Mouse (Mus musculus): Measurements from ENCODE around the gene Avpi1. TPM values are rescaled to one million over a fixed set of nuclear protein-coding genes. Genes with fewer than 3 reads are reported as not detected.

Avpi1 gene
- polyA plus RNA-seq (2015; fragmentation: Nextera tagmentation; extraction: Ambion mirVana), result 7.2 and 8.1 TPM in 2 replicates

DNA sequence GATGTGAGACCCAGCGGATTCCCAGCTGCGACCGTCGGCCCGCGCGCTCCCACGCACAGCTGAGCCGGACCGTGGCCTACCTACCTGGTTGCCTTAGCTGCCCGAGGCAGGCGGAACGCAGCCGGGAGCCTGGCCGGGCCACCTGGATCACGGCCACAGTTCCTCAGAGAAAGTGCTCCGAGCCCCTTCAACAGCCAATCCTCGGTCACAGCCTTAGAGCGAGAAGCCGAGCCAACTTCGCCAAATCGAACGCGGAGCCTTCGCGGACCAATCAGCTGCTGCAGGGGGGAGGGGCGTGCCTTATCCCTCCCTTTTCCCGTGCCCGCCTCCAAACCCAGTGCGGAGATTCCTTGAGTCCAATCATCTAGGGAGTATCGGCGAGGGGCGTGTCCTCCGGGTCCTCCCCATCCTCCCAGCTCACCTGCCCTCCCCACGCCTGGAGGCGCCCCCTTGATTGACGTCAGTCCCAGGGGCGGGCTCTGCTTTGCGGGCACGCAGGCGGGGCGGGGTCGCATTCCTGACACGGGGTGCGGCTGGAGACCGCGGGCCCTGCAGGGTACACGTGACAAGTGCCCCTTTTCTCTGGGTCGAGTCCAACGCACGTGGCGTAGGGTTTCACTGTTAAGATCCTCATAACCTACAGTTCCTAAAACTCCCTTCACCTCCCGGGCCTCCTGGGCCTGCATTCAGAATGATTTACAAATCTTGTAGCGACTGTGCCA, at the start of gene Avpi1:
Avpi1 (minus strand) TSS at position 273 of the 722 bp plus-strand sequence.
- no peaks in the 10 kb centered on the region for H3K9me3 ChIP-seq
- ATAC-seq (replicated peaks), result peak; percentile 97
- peak within 1 kb of the TSS; percentile 99 for H3K4me2 ChIP-seq (replicated peaks)
- under 1% methylated on average over 54 of the region's 54 CpGs for WGBS
- peaks cover 17% of the 10 kb centered on the region for H3K4me1 ChIP-seq
- H3K27me3 ChIP-seq, result no peaks in the 10 kb centered on the region
- peak within 1 kb of the TSS; percentile 58 for H3K9ac ChIP-seq (replicated peaks)
- H3K27ac ChIP-seq (replicated peaks), result peak within 1 kb of the TSS; percentile 58
- H3K4me3 ChIP-seq, result peak within 1 kb of the TSS; percentile 78
- no peaks in the 10 kb centered on the region for H3K36me3 ChIP-seq

DNA sequence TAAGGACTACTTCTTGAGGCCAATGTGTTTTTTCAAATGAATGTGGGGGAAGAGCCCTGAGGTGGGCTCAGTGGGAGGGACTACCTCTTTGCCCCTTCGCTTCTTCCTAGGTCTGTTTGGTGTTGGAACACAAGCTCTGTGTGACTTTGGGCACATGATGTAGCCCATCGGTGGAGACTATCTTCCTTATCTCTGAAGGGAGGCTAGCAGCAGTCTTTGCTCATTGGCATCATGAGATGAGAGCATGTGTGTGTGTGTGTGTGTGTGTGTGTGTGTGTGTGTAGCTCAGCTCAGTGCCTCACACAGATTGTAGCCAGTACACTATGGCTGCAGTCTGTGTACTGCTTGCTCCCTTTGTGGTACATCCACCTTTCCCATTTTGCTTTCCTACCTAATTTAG, 48.6 kb upstream of the Avpi1 start:
- H3K4me3 ChIP-seq, result no peak overlapping the region
- H3K9me3 ChIP-seq, result no peaks in the 10 kb centered on the region
- no peak overlapping the region for H3K4me2 ChIP-seq (replicated peaks)
- H3K9ac ChIP-seq (replicated peaks), result no peak overlapping the region
- ATAC-seq (replicated peaks), result no peak
- no peaks in the 10 kb centered on the region for H3K27me3 ChIP-seq
- H3K27ac ChIP-seq (replicated peaks), result no peak overlapping the region
- 90% methylated on average over 2 of the region's 2 CpGs for whole genome bisulfite sequencing
- H3K4me1 ChIP-seq, result no peaks in the 10 kb centered on the region
- peaks cover 7% of the 10 kb centered on the region; the same call in 1 of the 2 replicates for H3K36me3 ChIP-seq

DNA sequence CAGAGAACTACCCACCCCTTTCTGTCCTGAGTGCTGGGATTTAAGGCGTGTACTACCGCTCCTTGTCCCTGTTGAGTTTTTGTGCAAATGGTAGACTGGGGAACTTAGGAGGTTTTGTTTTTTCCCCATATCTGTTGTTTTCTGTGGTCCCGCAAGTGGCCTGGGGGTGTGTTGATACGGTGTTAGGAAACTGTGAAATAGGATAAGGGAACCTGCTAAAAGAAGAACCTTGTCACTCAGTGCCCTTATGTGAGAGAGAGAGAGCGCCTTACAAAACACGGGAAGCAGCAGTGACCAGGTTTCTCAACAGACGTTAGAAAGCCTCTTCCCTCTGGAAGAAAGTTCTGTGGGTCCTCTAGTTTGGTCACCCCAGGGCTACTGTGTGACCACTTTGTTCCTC, 48.0 kb upstream of the Avpi1 start:
- Histone ChIP-seq H3K27ac (replicated peaks) (no peak overlapping the region), H3K4me3 (no peak overlapping the region), H3K9me3 (no peaks in the 10 kb centered on the region), H3K4me2 (replicated peaks) (no peak overlapping the region), H3K36me3 (peaks cover 7% of the 10 kb centered on the region; the same call in 1 of the 2 replicates), H3K9ac (replicated peaks) (no peak overlapping the region), H3K4me1 (peaks cover 4% of the 10 kb centered on the region), H3K27me3 (no peaks in the 10 kb centered on the region)
- WGBS, result 89% methylated on average over 7 of the region's 7 CpGs
- no peak for ATAC-seq (replicated peaks)

DNA sequence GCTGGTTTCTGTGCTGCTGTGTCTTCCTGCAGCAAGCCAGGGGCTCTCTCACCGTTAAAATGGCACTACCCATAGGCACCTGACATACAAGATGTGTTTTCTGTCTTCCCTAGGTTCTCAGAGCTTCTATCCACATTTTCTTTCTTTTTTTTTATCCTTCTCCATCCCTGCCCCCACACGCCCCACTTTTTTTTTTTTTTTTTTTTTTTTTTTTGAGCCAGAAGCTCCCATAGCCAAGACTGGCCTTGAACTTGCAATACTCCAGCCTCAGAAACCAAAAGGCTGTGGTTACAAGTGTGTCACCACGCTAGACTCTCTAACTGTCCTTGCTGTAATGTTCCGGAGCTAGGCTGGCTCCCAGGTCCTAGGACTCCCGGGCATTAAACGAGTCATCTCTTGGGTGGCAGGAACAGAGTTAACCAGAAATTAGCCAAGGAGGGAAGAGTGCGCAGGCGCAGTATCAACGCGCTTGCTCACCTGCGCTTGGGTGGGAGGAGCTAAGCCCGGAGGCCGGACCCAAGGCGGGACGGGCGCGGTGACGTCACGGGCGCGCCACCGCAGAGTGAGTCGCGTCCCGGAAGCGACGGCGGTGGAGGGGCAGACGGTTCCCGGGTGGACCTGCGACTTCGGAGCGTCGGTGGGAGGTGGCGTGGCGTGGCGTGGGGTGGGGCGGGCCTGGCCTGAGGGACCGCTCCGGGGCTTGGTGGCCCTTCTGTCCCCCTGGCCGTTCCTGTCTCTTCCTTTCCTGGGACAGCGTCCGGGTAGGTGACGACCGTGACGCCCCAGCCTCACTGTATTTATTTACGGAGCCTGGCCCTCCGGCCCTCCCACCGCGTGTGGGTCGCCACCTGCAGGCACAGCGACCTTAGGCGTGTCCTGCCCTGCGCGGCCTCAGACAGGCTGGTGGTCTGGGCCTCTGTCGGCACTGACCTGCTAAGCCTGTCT, 41.4 kb upstream of the Avpi1 start:
- Histone ChIP-seq H3K4me3 (peak overlapping the region; percentile 71), H3K36me3 (no peaks in the 10 kb centered on the region), H3K9ac (replicated peaks) (peak overlapping the region; percentile 77), H3K27ac (replicated peaks) (no peak overlapping the region), H3K4me1 (peaks cover 24% of the 10 kb centered on the region), H3K4me2 (replicated peaks) (peak overlapping the region; percentile 73), H3K27me3 (peaks cover 8% of the 10 kb centered on the region; the same call in 1 of the 2 replicates), H3K9me3 (no peaks in the 10 kb centered on the region)
- 2% methylated on average over 55 of the region's 56 CpGs for WGBS
- peak; percentile 94 for ATAC-seq (replicated peaks)

DNA sequence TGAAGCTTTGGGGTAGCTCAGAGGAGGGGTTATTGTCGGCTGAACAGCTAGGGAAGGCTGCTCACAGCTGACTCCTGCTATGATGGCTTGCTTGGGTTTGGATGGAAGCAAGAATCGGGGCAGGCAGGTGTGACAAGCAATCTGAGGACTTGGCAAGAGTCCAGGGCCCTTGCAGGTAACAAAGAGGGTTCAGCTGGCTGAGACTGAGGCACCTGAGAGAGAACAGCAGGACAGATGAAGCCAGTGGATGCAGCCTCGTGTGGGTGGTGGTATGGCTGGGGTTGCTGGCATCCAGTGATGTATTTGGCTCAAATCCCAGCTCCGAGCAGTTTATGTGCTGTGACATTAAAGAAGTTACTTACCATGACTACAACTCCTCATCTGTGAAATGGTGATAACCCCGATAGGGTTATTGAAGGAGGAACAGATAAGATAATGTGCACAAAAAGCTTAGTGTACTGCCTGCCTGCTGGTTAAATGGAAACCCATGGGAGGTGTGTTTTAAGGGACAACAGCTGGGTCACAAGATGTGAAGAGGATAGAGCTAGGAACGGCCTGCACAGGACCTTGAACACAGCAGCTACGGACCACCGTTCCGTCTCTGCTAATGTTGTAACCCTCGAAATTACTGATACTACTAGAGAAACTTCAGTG, 40.6 kb upstream of the Avpi1 start:
- Histone ChIP-seq H3K9me3 (no peaks in the 10 kb centered on the region), H3K27ac (replicated peaks) (no peak overlapping the region), H3K9ac (replicated peaks) (peak overlapping the region; percentile 10; the same call in 1 of the 2 replicates), H3K36me3 (no peaks in the 10 kb centered on the region), H3K4me3 (no peak overlapping the region), H3K4me1 (peaks cover 24% of the 10 kb centered on the region), H3K4me2 (replicated peaks) (0 out of 2 replicates have a peak overlapping the region, but pooled peaks have one; percentile 73), H3K27me3 (peaks cover 8% of the 10 kb centered on the region; the same call in 1 of the 2 replicates)
- ATAC-seq (replicated peaks), result no peak
- 74% methylated on average over 10 of the region's 10 CpGs for WGBS

DNA sequence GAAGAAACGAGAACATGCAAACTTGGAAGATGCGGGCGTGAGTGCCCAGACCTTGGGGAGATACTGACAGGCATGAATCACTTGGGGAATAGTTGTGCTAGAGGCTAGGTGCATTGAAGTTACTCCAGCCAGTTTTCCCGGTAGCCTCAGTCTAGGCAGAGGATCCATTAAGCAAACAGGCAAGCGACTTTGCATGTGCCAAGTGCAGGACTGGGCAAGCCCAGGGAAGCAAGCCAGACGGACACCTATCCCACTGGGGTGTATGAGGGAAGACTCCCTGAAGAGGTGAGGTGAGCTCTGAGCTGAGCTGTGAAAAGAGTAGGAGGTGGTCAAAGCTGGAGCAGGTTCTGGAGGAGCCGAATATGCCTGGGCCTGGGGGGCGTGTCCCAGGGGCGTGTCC, 38.6 kb upstream of the Avpi1 start:
- Histone ChIP-seq H3K27me3 (peaks cover 8% of the 10 kb centered on the region; the same call in 1 of the 2 replicates), H3K4me3 (no peak overlapping the region), H3K4me1 (peaks cover 27% of the 10 kb centered on the region), H3K9ac (replicated peaks) (no peak overlapping the region), H3K4me2 (replicated peaks) (no peak overlapping the region), H3K36me3 (no peaks in the 10 kb centered on the region), H3K27ac (replicated peaks) (no peak overlapping the region), H3K9me3 (no peaks in the 10 kb centered on the region)
- ATAC-seq (replicated peaks), result no peak
- WGBS, result 70% methylated on average over 9 of the region's 9 CpGs

DNA sequence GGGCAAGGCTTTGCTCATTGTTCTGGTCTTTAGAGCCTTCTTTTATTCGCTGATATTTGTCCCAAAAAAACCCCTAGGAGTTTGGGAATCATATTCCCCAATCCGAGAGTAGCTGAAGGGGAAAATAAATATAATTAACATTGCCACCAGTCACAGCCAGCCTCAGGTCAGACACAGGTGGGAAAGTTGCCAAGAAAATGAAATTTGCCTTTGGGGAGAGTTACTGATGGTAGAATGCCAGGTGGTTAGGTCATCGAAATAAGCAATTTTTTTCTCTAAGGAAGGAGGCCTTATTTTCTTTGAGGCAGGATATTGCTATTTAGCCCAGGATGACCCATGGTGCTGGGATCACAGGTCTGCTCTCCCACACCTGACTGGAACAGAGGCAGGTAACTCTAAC, 37.9 kb upstream of the Avpi1 start:
- Histone ChIP-seq H3K9ac (replicated peaks) (no peak overlapping the region), H3K9me3 (no peaks in the 10 kb centered on the region), H3K27me3 (peaks cover 8% of the 10 kb centered on the region; the same call in 1 of the 2 replicates), H3K4me3 (no peak overlapping the region), H3K36me3 (no peaks in the 10 kb centered on the region), H3K4me1 (peaks cover 22% of the 10 kb centered on the region), H3K4me2 (replicated peaks) (no peak overlapping the region), H3K27ac (replicated peaks) (no peak overlapping the region)
- 58% methylated on average over 3 of the region's 3 CpGs for WGBS
- no peak for ATAC-seq (replicated peaks)

DNA sequence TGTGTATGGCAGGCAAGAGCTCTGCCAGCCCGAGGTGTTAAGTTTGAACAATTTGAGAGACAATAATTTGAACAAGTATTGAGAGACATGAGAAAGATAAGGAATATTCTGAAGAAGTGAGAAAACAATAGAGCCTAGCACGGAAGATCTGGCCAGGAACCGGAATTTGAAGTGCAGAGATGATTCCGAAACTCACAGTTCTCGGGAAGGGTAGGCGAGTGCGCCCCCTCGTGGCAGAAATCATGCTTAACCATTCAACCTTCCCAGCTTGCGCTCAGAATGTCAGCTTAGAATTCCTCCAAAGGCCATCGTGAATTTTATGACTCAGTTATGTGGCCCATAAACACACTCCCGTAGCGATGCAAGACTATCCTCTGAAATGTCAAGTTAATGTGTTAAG, 37.3 kb upstream of the Avpi1 start:
- no peaks in the 10 kb centered on the region for H3K9me3 ChIP-seq
- H3K27me3 ChIP-seq, result peaks cover 8% of the 10 kb centered on the region; the same call in 1 of the 2 replicates
- peak overlapping the region; percentile 10; the same call in 1 of the 2 replicates for H3K4me2 ChIP-seq (replicated peaks)
- no peak overlapping the region for H3K9ac ChIP-seq (replicated peaks)
- peak overlapping the region; percentile 2; the same call in 1 of the 2 replicates for H3K4me3 ChIP-seq
- H3K27ac ChIP-seq (replicated peaks), result no peak overlapping the region
- WGBS, result 2% methylated on average over 12 of the region's 12 CpGs
- ATAC-seq (replicated peaks), result no peak
- H3K36me3 ChIP-seq, result no peaks in the 10 kb centered on the region
- H3K4me1 ChIP-seq, result peaks cover 15% of the 10 kb centered on the region

DNA sequence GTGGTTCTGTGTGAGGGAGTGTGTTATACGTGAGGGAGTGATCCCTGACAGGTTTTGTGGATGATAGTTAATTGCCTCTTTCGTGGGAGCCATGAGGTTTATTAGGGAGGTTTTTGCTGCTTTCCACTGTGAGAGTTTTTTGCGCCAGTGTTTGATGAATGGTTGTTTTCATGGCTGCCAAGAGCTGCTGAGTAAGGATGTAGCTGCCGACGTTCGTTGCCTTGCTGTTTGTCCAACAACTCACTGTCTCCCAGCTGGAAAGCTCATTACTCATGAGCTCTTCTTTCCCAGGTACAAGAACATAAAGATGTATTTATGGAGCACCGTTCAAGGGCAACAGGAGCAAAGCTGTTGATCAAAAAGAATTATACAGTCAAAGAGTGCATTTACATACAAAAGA, 35.3 kb upstream of the Avpi1 start:
- peaks cover 7% of the 10 kb centered on the region; the same call in 1 of the 2 replicates for H3K4me1 ChIP-seq
- H3K9ac ChIP-seq (replicated peaks), result no peak overlapping the region
- H3K27ac ChIP-seq (replicated peaks), result peak overlapping the region; percentile 31; the same call in 1 of the 2 replicates
- H3K9me3 ChIP-seq, result no peaks in the 10 kb centered on the region
- ATAC-seq (replicated peaks), result no peak
- no peak overlapping the region for H3K4me3 ChIP-seq
- H3K36me3 ChIP-seq, result no peaks in the 10 kb centered on the region
- 20% methylated on average over 7 of the region's 7 CpGs for WGBS
- H3K4me2 ChIP-seq (replicated peaks), result no peak overlapping the region
- H3K27me3 ChIP-seq, result peaks cover 4% of the 10 kb centered on the region; the same call in 1 of the 2 replicates

DNA sequence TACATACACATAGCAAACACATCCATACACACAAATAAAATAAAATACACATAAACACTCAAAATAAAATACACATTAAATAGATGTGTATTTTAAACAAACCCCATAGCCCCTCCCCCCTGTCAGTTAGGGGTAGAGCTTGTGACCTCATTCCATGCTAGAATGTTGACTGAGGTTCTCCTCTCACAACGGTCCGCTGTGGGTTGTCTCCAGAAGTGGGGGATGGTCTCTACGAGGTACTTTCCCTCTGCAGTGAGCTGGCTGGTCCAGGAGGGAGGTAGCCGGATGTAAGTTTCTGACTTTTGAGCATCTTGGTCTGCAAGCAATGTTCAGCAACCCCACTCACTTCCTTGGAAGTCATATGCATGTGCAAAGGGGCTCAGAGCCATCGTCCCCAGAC, 34.9 kb upstream of the Avpi1 start, which contains the start of gene Zfyve27:
Zfyve27 (plus strand) TSS at position 188 of the 400 bp plus-strand sequence.
- ATAC-seq (replicated peaks), result no peak
- Histone ChIP-seq H3K9me3 (no peaks in the 10 kb centered on the region), H3K27ac (replicated peaks) (peak within 1 kb of the TSS; percentile 31; the same call in 1 of the 2 replicates), H3K4me3 (no peak within 1 kb of the TSS), H3K4me1 (peaks cover 7% of the 10 kb centered on the region; the same call in 1 of the 2 replicates), H3K9ac (replicated peaks) (no peak within 1 kb of the TSS), H3K27me3 (no peaks in the 10 kb centered on the region), H3K36me3 (no peaks in the 10 kb centered on the region), H3K4me2 (replicated peaks) (no peak within 1 kb of the TSS)
- 64% methylated on average over 5 of the region's 5 CpGs for WGBS

DNA sequence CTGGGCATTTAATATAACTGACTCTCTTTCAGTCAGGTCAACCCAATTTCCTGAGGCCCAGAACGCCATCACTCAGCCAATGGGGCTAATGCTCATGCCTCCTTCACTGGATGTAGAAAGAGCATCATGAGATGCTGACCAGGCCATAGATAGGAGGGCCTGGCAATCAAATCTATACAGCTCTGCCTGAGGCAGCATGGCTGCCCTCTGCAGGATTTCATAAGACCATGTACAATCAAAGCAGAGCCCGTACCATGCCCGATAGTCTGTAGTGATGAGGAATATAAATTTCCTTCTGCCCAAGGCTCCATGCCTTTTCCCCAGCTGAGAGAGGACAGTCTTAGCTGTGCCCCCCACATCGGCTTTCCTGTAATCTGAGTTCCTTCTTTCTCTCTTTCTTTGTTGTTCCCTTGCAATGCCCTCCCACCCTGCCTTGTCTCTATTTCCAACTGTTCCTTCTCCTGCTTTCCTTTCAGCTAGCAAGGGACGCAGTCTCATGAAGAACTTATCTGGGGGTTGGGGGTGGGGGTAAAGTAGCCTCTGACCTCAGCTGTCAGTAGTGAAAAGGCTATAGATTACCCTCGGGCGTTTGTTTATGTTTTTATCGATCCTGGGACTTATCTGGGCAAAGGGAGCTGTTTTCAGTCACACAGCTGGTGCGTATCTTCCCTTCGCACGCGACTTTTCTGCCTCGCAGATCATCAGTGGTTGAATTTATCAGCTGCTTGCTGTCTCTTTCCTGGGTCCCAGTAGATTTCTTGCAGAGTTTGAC, 29.6 kb upstream of the Avpi1 start:
- Histone ChIP-seq H3K27ac (replicated peaks) (no peak overlapping the region), H3K4me1 (no peaks in the 10 kb centered on the region)
- 70% methylated on average over 13 of the region's 13 CpGs for whole genome bisulfite sequencing

More for the DNA sequence above, 29.6 kb upstream of the Avpi1 start:
- ATAC-seq (replicated peaks), result no peak
- Histone ChIP-seq H3K36me3 (no peaks in the 10 kb centered on the region), H3K9ac (replicated peaks) (no peak overlapping the region), H3K27me3 (no peaks in the 10 kb centered on the region), H3K9me3 (no peaks in the 10 kb centered on the region), H3K4me2 (replicated peaks) (no peak overlapping the region), H3K4me3 (no peak overlapping the region)

Measured in forebrain, embryonic 15.5 days (tissue).